Mouse (Mus musculus) liver, adult 2 months (tissue): ENCODE measurements around the gene Hcfc2. TPM values are rescaled to one million over a fixed set of nuclear protein-coding genes. Genes with fewer than 3 reads are reported as not detected.

Source experiments
- DNase-seq: peaks from one replicate; pipeline ENCODE4 v3.0.0-alpha.2; 2011; ENCODE audit warnings: low read depth, low spot score; ENCODE audit errors: extremely low read depth
- H3K27ac ChIP-seq: fragments of 200-500 bp; replicated peaks from 2 replicates; pipeline ENCODE4 v1.5.1; 2012; ENCODE audit warnings: low read depth, mild to moderate bottlenecking, control low read depth, inconsistent platforms, low read length; ENCODE audit not compliant: insufficient read depth
- H3K27me3 ChIP-seq: fragments of 200-500 bp; 2 replicates; pipeline ENCODE4 v1.6.1; 2012; ENCODE audit warnings: mild to moderate bottlenecking, moderate library complexity, low read length, inconsistent platforms; ENCODE audit not compliant: control insufficient read depth, insufficient read depth
- H3K36me3 ChIP-seq: fragments of 200-500 bp; 2 replicates; pipeline ENCODE4 v1.6.1; 2012; ENCODE audit warnings: low read length, inconsistent platforms; ENCODE audit not compliant: control insufficient read depth, insufficient read depth
- H3K4me1 ChIP-seq: fragments of 200-500 bp; 2 replicates; pipeline ENCODE4 v1.6.1; 2011; ENCODE audit warnings: low read length; ENCODE audit not compliant: control insufficient read depth, insufficient read depth
- H3K4me3 ChIP-seq: fragments of 200-500 bp; 2 replicates; pipeline ENCODE4 v1.5.1; 2011; ENCODE audit warnings: low read depth, mild to moderate bottlenecking, control low read depth, low read length, moderate library complexity; ENCODE audit not compliant: insufficient read depth
- H3K79me2 ChIP-seq: fragments of 200-500 bp; 2 replicates; pipeline ENCODE4 v1.6.1; 2012; ENCODE audit warnings: inconsistent platforms, mild to moderate bottlenecking, low read length, moderate library complexity; ENCODE audit not compliant: control insufficient read depth, insufficient read depth
- H3K9ac ChIP-seq: fragments of 200-500 bp; 2 replicates; pipeline ENCODE4 v1.6.1; 2012; ENCODE audit warnings: low read depth, mild to moderate bottlenecking, control low read depth, inconsistent platforms, low read length
- CTCF ChIP-seq: fragments of 200-500 bp; IDR thresholded peaks from 2 replicates; pipeline ENCODE4 v1.5.1; 2011; ENCODE audit warnings: low read depth, low read length, control low read depth
- POLR2A ChIP-seq: fragments of 200-500 bp; IDR thresholded peaks from 2 replicates; pipeline ENCODE4 v1.6.1; 2011; ENCODE audit warnings: low read length, control low read depth; ENCODE audit not compliant: insufficient read depth; ENCODE audit errors: extremely low read depth
- WGBS: fragments of 180-500 bp; shearing (Covaris S2); methylation state at CpG from one replicate; pipeline ENCODE4 v1.1.7; 2018; 5-methylcytosine and 5-hydroxymethylcytosine counted together
- polyA plus RNA-seq: library from polyadenylated mRNA; depleted of rRNA; stranded (reverse); fragments of >200 nt; gene quantifications from 2 replicates; pipeline ENCODE4 v1.2.3, GENCODE M21; 2012
- total RNA-seq: library from RNA; depleted of rRNA; stranded (reverse); fragments of >200 nt; gene quantifications from 2 replicates; pipeline ENCODE4 v1.2.3, GENCODE M21; 2014

Gene Hcfc2
- total and polyA plus RNA-seq, 2 experiments: 5.6 to 10.0 TPM

GRCm38 (mm10) chr10:82662267-82662990 lies 33.5 kb upstream of the Hcfc2 start:
- WGBS: 83% methylated on average over 14 of the region's 14 CpGs
- no peak overlapping the region for H3K9ac ChIP-seq
- no peaks in the 10 kb centered on the region for H3K79me2 ChIP-seq
- no peak overlapping the region for H3K27ac ChIP-seq
- no peaks in the 10 kb centered on the region for H3K36me3 ChIP-seq
- no peak overlapping the region for H3K4me3 ChIP-seq
- no peaks in the 10 kb centered on the region for H3K27me3 ChIP-seq
- H3K4me1 ChIP-seq: peaks cover 2% of the 10 kb centered on the region
- no peak for DNase-seq
- TF ChIP-seq POLR2A: no peak
- no peak for TF ChIP-seq CTCF

- no peak for TF ChIP-seq POLR2A
- TF ChIP-seq CTCF: no peak
- WGBS: 84% methylated on average over 2 of the region's 2 CpGs
Observed at GRCm38 (mm10) chr10:82663289-82663688, 32.7 kb upstream of the Hcfc2 start.

GRCm38 (mm10) chr10:82665951-82666350 lies 30.0 kb upstream of the Hcfc2 start:
- 65% methylated on average over 3 of the region's 3 CpGs for WGBS

More at GRCm38 (mm10) chr10:82663289-82663688, 32.7 kb upstream of the Hcfc2 start:
- no peaks in the 10 kb centered on the region for H3K79me2 ChIP-seq
- no peak overlapping the region for H3K4me3 ChIP-seq
- H3K9ac ChIP-seq: no peak overlapping the region
- no peak overlapping the region for H3K27ac ChIP-seq
- no peaks in the 10 kb centered on the region for H3K36me3 ChIP-seq
- DNase-seq: no peak
- no peaks in the 10 kb centered on the region for H3K27me3 ChIP-seq
- peaks cover 2% of the 10 kb centered on the region for H3K4me1 ChIP-seq

GRCm38 (mm10) chr10:82666436-82667234 lies 29.3 kb upstream of the Hcfc2 start:
- Histone ChIP-seq H3K27me3 (no peaks in the 10 kb centered on the region), H3K27ac (no peak overlapping the region), H3K9ac (no peak overlapping the region), H3K4me3 (no peak overlapping the region), H3K79me2 (no peaks in the 10 kb centered on the region), H3K4me1 (peaks cover 2% of the 10 kb centered on the region), H3K36me3 (no peaks in the 10 kb centered on the region)
- WGBS: 18% methylated on average over 22 of the region's 22 CpGs
- peak; percentile 74 for DNase-seq
- TF ChIP-seq CTCF (peak; percentile 77), POLR2A (no peak)

More at GRCm38 (mm10) chr10:82665951-82666350, 30.0 kb upstream of the Hcfc2 start:
- no peak overlapping the region for H3K9ac ChIP-seq
- no peaks in the 10 kb centered on the region for H3K36me3 ChIP-seq
- no peaks in the 10 kb centered on the region for H3K27me3 ChIP-seq
- DNase-seq: no peak
- TF ChIP-seq CTCF (no peak), POLR2A (no peak)
- H3K4me1 ChIP-seq: peaks cover 2% of the 10 kb centered on the region
- H3K79me2 ChIP-seq: no peaks in the 10 kb centered on the region
- no peak overlapping the region for H3K4me3 ChIP-seq
- no peak overlapping the region for H3K27ac ChIP-seq

- Histone ChIP-seq H3K4me3 (no peak overlapping the region), H3K9ac (no peak overlapping the region), H3K27ac (no peak overlapping the region), H3K4me1 (peaks cover 2% of the 10 kb centered on the region), H3K79me2 (no peaks in the 10 kb centered on the region), H3K27me3 (no peaks in the 10 kb centered on the region), H3K36me3 (no peaks in the 10 kb centered on the region)
- no peak for TF ChIP-seq CTCF
- no peak for DNase-seq
- WGBS: 74% methylated on average over 6 of the region's 6 CpGs
Observed at GRCm38 (mm10) chr10:82670205-82670604, 25.8 kb upstream of the Hcfc2 start.
